Mouse (Mus musculus): ENCODE measurements at regions not wholly inside any gene's neighbourhood (a gene's known extent, or its start where the extent isn't known, plus 50 kb on each side); places are given as distances from the start of the nearest gene placed in this dataset.

GRCm38 (mm10) chr17:14475277-14475676 lies 196.0 kb downstream of the Smoc2 start:
- Histone ChIP-seq H3K9me3 (replicated peaks; ENCODE audit: low read length) (no peaks in the 10 kb centered on the region), H3K9ac (ENCODE audit: low read depth, low read length) (no peak overlapping the region), H3K36me3 (ENCODE audit: insufficient read depth, low read length) (no peaks in the 10 kb centered on the region), H3K4me1 (replicated peaks; ENCODE audit: insufficient read depth, low read length) (no peaks in the 10 kb centered on the region), H3K27ac (no peak overlapping the region), H3K27me3 (ENCODE audit: insufficient read depth, low read length) (no peaks in the 10 kb centered on the region), H3K4me2 (ENCODE audit: low read length) (no peak overlapping the region), H3K4me3 (replicated peaks; ENCODE audit: low read depth, low read length) (no peak overlapping the region)
- ATAC-seq (replicated peaks; ENCODE audit: low FRiP score, low read depth) = 0 out of 2 replicates have a peak, but pooled peaks have one; percentile 40
- TF ChIP-seq CTCF (IDR thresholded peaks at IDR 0.05; ENCODE audit: low read depth) = no peak
- 5% methylated on average over 4 of the region's 4 CpGs for WGBS
- peak; percentile 64 for DNase-seq (ENCODE audit: low spot score)

- Histone ChIP-seq H3K27ac (no peak overlapping the region), H3K9me3 (replicated peaks; ENCODE audit: low read length) (no peaks in the 10 kb centered on the region), H3K36me3 (ENCODE audit: insufficient read depth, low read length) (no peaks in the 10 kb centered on the region), H3K4me1 (replicated peaks; ENCODE audit: insufficient read depth, low read length) (no peaks in the 10 kb centered on the region), H3K9ac (ENCODE audit: low read depth, low read length) (no peak overlapping the region), H3K27me3 (ENCODE audit: insufficient read depth, low read length) (no peaks in the 10 kb centered on the region), H3K4me2 (ENCODE audit: low read length) (no peak overlapping the region), H3K4me3 (replicated peaks; ENCODE audit: low read depth, low read length) (no peak overlapping the region)
- ATAC-seq (replicated peaks; ENCODE audit: low FRiP score, low read depth) = no peak
- WGBS = 80% methylated on average over 6 of the region's 6 CpGs
- no peak for TF ChIP-seq CTCF (IDR thresholded peaks at IDR 0.05; ENCODE audit: low read depth)
- no peak for DNase-seq (ENCODE audit: low spot score)
Measured at GRCm38 (mm10) chr17:14468754-14469488, 189.6 kb downstream of the Smoc2 start.

DNA sequence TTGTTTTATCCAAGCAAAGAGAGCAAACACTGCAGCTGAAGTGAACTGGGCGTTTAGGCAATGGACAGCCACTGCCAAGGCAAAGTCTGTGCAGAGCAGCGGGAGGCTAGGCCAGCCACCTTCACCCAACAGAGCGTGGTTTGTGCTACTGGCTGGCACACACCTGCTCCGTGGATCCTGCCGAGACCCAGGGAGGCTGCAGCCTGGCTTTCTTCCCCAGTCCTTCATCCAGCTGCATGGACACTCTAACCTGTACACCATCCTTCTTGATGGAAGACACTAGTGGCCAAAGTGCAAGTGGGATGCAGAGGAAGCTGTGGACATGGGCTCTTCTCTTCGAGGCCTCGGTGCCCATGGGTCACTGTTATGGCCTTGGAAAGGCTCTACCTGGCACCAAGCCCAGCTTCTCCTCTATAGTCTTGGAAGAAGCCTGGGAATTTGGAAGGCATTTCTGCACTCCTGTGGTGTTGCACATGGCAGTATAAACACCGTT lies 176.0 kb downstream of the Smoc2 start:
- no peak for ATAC-seq (replicated peaks; ENCODE audit: low FRiP score, low read depth)

More for the DNA sequence above, 176.0 kb downstream of the Smoc2 start:
- H3K36me3 ChIP-seq (ENCODE audit: insufficient read depth, low read length) = no peaks in the 10 kb centered on the region
- TF ChIP-seq CTCF (IDR thresholded peaks at IDR 0.05; ENCODE audit: low read depth) = no peak
- H3K9me3 ChIP-seq (replicated peaks; ENCODE audit: low read length) = no peaks in the 10 kb centered on the region
- no peak overlapping the region for H3K4me2 ChIP-seq (ENCODE audit: low read length)
- DNase-seq (ENCODE audit: low spot score) = no peak
- no peak overlapping the region for H3K4me3 ChIP-seq (replicated peaks; ENCODE audit: low read depth, low read length)
- no peak overlapping the region for H3K27ac ChIP-seq
- WGBS = 48% methylated on average over 8 of the region's 8 CpGs
- H3K9ac ChIP-seq (ENCODE audit: low read depth, low read length) = no peak overlapping the region
- no peaks in the 10 kb centered on the region for H3K27me3 ChIP-seq (ENCODE audit: insufficient read depth, low read length)
- H3K4me1 ChIP-seq (replicated peaks; ENCODE audit: insufficient read depth, low read length) = no peaks in the 10 kb centered on the region
